Mouse (Mus musculus) embryonic fibroblast, embryonic 13.5 days (primary cell): ENCODE data around the gene Mapk10. TPM values are rescaled to one million over a fixed set of nuclear protein-coding genes. Genes with fewer than 3 reads are reported as not detected.

ENCODE experiments used
- H3K27ac ChIP-seq: 2 replicates; pipeline ENCODE4 v1.5.1; 2012; ENCODE audit warnings: low read length, control low read depth, inconsistent platforms; ENCODE audit not compliant: insufficient read depth
- H3K4me1 ChIP-seq: 2 replicates; pipeline ENCODE4 v1.6.1; 2011; ENCODE audit warnings: low read length; ENCODE audit not compliant: control insufficient read depth, insufficient read depth
- H3K4me3 ChIP-seq: 2 replicates; pipeline ENCODE4 v1.5.1; 2011; ENCODE audit warnings: mild to moderate bottlenecking, control low read depth, low read length; ENCODE audit not compliant: insufficient read depth
- CTCF ChIP-seq: IDR thresholded peaks from 2 replicates; pipeline ENCODE4 v1.5.1; 2011; ENCODE audit warnings: mild to moderate bottlenecking, control low read depth, low read length, moderate library complexity, borderline replicate concordance; ENCODE audit not compliant: insufficient read depth
- POLR2A ChIP-seq: IDR thresholded peaks from 2 replicates; pipeline ENCODE4 v1.6.1; 2011; ENCODE audit warnings: low read depth, mild to moderate bottlenecking, control low read depth, low read length, moderate library complexity
- polyA plus RNA-seq: library from polyadenylated mRNA; stranded (reverse); fragments of >200 nt; gene quantifications from 2 replicates; pipeline ENCODE4 v1.2.4, GENCODE M21; 2011; ENCODE audit warnings: low read depth; ENCODE audit not compliant: missing spikeins, insufficient read length

The Mapk10 gene
- polyA plus RNA-seq, 1 experiment: 0.16 TPM

DNA sequence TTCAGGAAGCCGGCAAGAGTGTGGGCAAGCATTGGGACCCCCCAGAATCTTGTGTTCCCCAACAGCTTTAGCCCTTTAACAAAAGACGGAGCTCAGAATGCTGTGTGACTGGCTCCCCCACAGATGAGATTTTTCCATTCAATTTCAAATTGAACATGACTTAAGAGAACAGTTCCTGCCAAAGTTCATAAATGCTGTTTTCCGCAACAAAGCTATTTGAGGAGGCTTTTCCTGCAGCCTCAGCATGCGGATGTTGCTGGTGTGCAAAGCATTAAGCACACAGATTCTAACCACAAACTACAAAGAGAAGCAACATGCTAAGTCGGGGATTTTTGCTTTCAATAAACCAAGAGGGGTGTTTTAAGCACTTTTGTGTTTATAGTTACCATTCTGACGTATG is 281.0 kb downstream of the Mapk10 start:
- H3K4me3 ChIP-seq: no peak overlapping the region
- H3K27ac ChIP-seq: no peak overlapping the region
- TF ChIP-seq CTCF (no peak), POLR2A (no peak)
- no peaks in the 10 kb centered on the region for H3K4me1 ChIP-seq

DNA sequence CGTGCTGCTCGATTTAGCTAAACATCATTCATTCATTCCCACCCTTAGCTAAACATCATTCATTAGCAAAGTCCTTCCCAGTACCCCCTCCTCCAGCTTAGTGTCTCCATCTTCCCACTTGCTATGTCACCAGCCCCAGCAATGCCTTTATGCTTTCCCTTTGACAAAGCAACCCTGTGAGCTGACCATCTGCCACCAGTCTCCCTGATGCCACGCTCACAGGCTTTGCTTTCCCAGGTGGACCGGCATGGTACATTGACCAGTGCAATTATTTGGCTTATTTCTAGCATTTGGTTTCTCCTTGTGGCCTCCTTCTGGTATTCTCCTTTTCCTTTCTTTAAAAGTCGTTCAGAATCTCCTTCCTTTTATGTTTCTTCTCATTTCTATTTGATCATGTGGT is 284.3 kb downstream of the Mapk10 start:
- no peak overlapping the region for H3K27ac ChIP-seq
- no peaks in the 10 kb centered on the region for H3K4me1 ChIP-seq
- no peak overlapping the region for H3K4me3 ChIP-seq
- TF ChIP-seq POLR2A: no peak
- TF ChIP-seq CTCF: no peak

DNA sequence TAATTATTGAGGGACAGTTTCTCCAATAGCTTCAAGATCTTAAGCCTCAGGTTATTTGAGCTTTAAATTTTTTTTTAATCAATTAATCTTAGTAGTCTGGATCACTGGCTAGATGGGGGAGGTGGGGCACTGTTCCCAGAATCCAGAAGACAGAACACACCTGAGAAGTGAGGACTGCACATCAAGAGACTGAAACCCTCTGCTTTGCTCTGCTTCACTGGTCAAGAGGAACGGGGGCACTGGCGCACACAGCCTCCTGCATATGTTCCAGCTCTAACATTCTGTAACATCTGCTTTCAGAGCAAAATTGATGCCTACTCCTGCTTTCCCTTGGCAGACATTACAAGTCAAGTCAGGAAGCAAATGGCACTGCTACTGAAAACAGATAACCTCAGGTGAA is 290.9 kb downstream of the Mapk10 start:
- Histone ChIP-seq H3K4me1 (no peaks in the 10 kb centered on the region), H3K4me3 (no peak overlapping the region), H3K27ac (no peak overlapping the region)
- TF ChIP-seq CTCF: no peak

DNA sequence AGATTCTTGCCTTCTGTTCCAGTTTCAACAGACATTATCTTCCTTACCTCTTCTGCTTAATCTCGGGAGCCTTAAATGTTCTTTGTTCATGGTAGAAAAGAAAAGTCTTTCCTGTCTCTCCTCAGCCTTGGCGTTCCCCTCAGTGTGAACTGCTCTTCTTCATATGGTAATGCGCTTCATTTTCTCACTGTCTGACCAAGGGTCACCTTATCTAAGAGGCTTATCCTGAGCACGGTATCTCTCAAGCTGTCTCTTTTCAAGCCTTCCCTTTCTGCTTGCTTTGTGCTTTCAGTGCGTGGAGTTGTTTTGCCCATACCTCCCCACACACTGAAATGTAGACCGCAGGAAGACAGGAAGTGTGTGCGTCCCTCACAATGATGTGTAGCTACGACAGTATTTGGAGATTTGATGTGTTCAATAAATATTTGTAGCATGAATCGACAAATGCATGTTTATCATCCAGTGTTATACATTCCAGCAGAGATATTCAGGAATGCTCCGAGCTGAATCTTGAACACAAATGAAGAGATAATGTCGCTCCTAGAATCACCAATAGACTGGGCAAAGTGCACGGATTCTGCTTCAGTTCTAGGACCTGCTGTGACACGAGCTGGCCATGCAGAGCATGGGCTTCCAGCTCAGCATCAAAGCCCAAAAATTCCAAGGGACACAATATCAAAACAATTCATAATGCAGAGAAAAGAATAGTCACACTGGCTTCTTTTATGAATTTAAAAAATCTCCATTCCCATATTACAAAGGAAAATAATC is 305.5 kb downstream of the Mapk10 start:
- Histone ChIP-seq H3K4me3 (no peak overlapping the region), H3K4me1 (no peaks in the 10 kb centered on the region), H3K27ac (no peak overlapping the region)
- TF ChIP-seq CTCF (no peak), POLR2A (no peak)

DNA sequence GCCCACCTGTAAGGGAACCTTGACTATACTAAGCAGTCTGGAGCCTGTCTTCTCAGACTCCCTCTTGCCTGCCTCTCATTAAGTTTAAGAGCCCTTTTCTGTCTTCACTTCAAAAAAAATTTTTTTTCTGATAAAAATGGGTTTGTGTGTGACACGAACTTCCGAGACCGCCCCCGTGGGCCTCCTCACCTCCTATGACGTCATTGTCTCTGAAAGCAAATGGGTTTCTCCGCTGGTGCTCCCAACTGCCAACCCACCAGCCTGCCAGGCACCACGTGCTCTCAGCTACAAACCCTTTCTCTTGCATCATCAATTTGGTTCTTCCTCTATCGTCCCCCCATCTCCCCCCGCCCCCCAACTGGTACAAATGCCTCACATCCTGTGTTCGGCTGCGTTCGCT is 307.1 kb downstream of the Mapk10 start:
- Histone ChIP-seq H3K27ac (no peak overlapping the region), H3K4me3 (no peak overlapping the region)
- no peak for TF ChIP-seq POLR2A
- no peak for TF ChIP-seq CTCF

DNA sequence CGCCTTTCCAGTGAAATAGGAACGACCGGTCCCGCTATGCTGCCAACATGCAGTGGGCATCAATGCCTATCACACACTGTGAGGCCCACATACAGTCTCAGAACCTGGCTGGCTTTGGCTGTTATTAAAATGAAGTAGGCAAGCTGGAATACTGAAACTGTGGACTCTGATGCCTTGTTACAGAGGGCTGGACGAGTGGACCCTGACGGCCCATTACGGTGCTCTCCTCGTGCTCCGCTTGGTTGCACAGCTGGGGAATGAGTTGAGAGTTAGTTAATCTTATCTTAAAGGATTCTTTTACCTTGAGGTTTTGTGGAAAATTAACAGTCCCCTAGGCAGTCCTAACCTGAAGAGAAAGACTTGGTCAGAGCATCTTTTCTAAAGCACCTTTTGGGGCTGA is 307.6 kb downstream of the Mapk10 start:
- H3K4me1 ChIP-seq: no peaks in the 10 kb centered on the region
- H3K27ac ChIP-seq: no peak overlapping the region
- no peak overlapping the region for H3K4me3 ChIP-seq
- TF ChIP-seq CTCF: no peak
- no peak for TF ChIP-seq POLR2A

More for the DNA sequence above, 307.1 kb downstream of the Mapk10 start:
- no peaks in the 10 kb centered on the region for H3K4me1 ChIP-seq

DNA sequence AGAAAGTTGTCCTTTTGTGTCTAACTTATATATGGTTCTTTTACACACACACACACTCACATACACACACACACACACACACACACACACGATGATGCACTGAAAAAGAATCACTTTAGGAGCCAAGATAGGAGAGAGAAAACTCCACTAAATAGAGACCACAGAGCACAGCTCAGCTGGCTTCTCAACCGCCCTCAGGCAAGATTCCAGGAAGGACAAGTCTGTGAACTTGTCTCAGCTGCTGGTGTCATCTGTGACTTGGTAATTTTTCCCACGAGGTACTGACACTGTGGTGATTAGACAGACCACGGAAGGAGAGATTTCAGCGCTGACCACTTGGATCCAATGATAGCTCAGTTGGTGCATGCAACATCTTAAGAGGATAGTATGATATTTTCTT is 310.0 kb downstream of the Mapk10 start:
- Histone ChIP-seq H3K27ac (no peak overlapping the region), H3K4me3 (no peak overlapping the region), H3K4me1 (no peaks in the 10 kb centered on the region)
- TF ChIP-seq POLR2A: no peak

DNA sequence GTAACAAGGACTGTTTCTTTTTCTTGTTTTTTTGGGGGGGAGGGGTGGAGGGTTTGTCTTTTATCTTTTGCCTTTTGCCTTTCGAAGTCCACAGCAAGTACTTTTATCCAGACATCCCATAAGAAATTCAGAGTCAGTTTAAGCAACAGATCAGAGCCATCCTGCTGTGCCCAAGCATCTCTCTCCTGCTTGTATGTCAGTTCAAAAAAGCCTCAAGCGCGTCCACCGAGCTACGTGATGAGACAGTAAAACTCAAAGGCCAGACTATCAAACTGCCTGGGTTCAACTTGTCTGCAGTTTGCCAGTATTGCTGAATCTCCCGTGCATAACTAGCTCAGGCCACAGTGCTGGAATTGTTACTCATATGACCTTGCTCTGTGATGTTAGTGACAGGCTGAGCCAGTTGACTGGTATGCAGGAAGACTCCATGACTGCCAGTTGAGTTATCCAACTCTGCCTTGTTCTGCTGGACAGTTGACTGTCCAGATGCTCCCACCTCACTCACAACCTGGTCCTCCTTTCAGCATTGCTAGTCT is 311.4 kb downstream of the Mapk10 start:
- no peak overlapping the region for H3K27ac ChIP-seq
- H3K4me3 ChIP-seq: no peak overlapping the region
- H3K4me1 ChIP-seq: no peaks in the 10 kb centered on the region
- TF ChIP-seq CTCF: no peak
- no peak for TF ChIP-seq POLR2A

DNA sequence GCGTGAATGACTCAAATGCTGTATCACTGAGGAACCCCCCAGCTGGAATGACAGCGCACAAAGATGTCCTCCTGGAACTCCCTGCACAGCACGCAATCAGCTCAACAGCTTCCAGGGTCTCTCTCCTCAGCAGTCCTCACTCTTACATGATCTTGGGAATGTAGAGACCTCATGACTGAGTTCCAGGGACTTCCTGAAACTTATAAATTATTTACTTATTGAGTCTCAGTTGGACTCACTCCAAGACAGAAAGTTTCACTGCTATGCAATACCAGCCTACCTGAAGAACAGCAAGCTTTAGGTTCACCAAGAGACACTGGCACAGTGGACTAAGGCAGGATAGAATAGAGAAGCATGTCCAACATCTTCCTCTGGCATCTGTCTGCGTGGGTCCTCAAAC is 312.8 kb downstream of the Mapk10 start:
- no peaks in the 10 kb centered on the region for H3K4me1 ChIP-seq
- H3K4me3 ChIP-seq: no peak overlapping the region
- no peak overlapping the region for H3K27ac ChIP-seq
- TF ChIP-seq POLR2A (no peak), CTCF (no peak)

DNA sequence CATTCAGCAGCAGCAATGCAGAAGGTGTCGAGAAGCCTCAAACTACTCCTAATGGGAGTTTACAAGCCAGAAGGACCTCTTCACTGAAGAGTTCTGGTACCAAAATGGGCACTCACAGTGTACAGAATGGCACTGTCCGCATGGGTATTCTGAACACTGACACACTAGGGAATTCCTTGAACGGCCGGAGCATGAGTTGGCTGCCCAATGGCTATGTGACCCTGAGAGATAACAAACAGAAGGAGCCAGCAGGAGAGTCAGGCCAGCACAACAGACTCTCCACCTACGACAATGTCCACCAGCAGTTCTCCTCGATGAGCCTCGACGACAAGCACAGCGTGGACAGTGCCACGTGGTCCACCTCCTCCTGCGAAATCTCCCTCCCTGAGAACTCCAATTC is 318.9 kb downstream of the Mapk10 start:
- Histone ChIP-seq H3K4me3 (no peak overlapping the region), H3K27ac (no peak overlapping the region), H3K4me1 (no peaks in the 10 kb centered on the region)
- TF ChIP-seq POLR2A (no peak), CTCF (no peak)

DNA sequence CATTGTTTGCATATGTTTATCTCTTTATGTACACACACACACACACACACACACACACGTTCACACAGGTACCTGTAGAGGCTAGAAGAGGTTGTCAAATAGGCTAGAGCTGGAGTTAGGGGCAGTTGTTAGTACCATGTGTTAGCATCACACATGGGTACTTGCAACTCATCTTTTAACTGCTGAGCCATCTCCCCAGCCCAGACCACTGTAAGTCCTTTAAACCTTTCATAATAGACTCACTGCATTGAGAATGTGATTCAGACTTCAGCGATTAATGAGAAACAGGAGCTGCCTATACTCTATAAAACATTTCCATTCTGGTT is 322.0 kb downstream of the Mapk10 start:
- Histone ChIP-seq H3K27ac (no peak overlapping the region), H3K4me1 (no peaks in the 10 kb centered on the region), H3K4me3 (no peak overlapping the region)
- TF ChIP-seq CTCF (no peak), POLR2A (no peak)
